Mouse (Mus musculus) megakaryocyte, embryonic 14.5 days (primary cell): Measurements from ENCODE around the gene Fbxw4. TPM values are rescaled to one million over a fixed set of nuclear protein-coding genes. Genes with fewer than 3 reads are reported as not detected.

ENCODE experiments used
- H3K27me3 ChIP-seq: replicated peaks from 2 replicates; pipeline ENCODE3; 2012; ENCODE audit warnings: inconsistent platforms
- H3K36me3 ChIP-seq: replicated peaks from 2 replicates; pipeline ENCODE3; 2012; ENCODE audit warnings: low read length, inconsistent platforms, mixed read lengths
- H3K4me1 ChIP-seq: 2 replicates; pipeline ENCODE4 v1.6.1; 2012; ENCODE audit warnings: inconsistent platforms
- H3K4me3 ChIP-seq: replicated peaks from 2 replicates; pipeline ENCODE3; 2012; ENCODE audit warnings: moderate library complexity, mild to moderate bottlenecking, inconsistent platforms
- H3K9me3 ChIP-seq: 2 replicates; pipeline ENCODE4 v1.6.1; 2012; ENCODE audit warnings: inconsistent platforms
- FLI1 ChIP-seq: IDR thresholded peaks from 2 replicates; pipeline ENCODE4 v1.6.1; 2012; ENCODE audit warnings: low read length, inconsistent platforms, mixed read lengths
- GATA1 ChIP-seq: IDR thresholded peaks from 3 replicates; pipeline ENCODE4 v1.6.1; 2012; ENCODE audit warnings: mixed read lengths, low read length, inconsistent platforms, borderline replicate concordance
- polyA plus RNA-seq: library from polyadenylated mRNA; stranded (reverse); fragments of >175 nt; gene quantifications from 2 replicates; pipeline ENCODE4 v1.2.3, GENCODE M21; 2012; ENCODE audit warnings: low replicate concordance; ENCODE audit not compliant: insufficient read depth

Fbxw4 gene
- polyA plus RNA-seq, 1 experiment: 14.3 TPM

DNA sequence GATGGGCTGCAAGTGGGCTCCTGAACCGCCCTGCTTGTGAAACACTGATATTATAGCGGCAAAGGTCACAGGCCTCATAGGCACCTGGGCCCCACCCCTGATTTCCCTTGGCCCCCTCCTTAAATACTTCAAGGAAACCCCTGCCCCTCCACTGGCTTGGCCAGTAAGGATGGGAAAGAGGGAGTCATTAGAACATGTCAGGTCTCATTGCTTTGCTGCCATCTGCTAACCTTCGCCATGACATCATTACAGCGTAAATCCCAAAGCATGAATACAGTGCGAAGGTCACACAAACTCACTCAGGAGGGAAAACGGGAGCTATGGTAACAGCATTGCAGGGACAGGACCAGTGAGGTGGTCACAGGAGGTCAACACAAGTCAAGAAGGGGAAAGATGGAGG, 63.7 kb downstream of the Fbxw4 start:
- H3K4me3 ChIP-seq: no peak overlapping the region
- H3K36me3 ChIP-seq: peaks cover 50% of the 10 kb centered on the region
- peaks cover 15% of the 10 kb centered on the region for H3K9me3 ChIP-seq
- H3K27me3 ChIP-seq: peaks cover 2% of the 10 kb centered on the region
- TF ChIP-seq GATA1: no peak
- TF ChIP-seq FLI1: no peak
- H3K4me1 ChIP-seq: peaks cover 33% of the 10 kb centered on the region

DNA sequence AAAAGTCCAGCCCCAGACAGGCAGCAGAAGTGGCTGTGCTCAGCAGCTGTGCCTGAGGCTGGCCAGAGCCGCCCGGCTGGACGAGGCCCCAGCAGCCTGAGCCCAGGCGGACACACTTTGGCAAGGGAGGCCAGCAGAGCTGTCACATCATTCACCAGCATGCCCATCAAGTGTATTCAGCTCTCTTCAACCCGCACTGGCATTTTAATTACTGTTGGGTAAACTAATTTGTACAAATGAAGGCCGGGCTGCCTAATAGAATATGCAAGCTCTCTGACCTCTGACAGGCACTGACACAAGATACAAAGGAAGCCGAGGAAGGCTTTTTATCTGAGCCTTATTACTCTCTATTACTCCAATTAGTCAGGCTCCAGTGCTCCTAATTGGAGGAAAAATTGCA, 64.1 kb downstream of the Fbxw4 start:
- Histone ChIP-seq H3K27me3 (peaks cover 2% of the 10 kb centered on the region), H3K36me3 (peaks cover 48% of the 10 kb centered on the region), H3K4me1 (peaks cover 30% of the 10 kb centered on the region), H3K4me3 (no peak overlapping the region), H3K9me3 (peaks cover 15% of the 10 kb centered on the region)
- no peak for TF ChIP-seq FLI1
- no peak for TF ChIP-seq GATA1

DNA sequence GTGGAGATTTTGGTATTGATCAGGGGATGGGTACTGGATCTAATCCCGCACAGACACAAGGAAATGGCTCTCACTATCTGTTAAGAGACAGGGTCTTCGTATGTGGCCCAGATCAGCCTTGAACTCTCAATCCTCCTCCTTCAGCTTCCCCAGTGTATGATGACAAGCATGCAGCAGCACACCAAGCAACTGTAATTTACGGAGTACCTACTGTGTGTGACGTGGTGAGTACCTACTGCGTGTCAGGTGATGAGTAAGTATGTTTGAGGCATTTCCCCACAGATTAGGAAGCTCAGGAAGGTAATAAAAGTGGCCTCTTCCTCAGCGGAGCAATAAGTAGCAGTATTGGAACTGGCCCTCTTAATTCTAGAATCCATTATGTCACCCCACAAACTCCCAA, 64.6 kb downstream of the Fbxw4 start:
- H3K9me3 ChIP-seq: peaks cover 15% of the 10 kb centered on the region
- H3K36me3 ChIP-seq: peaks cover 48% of the 10 kb centered on the region
- H3K4me3 ChIP-seq: no peak overlapping the region
- H3K4me1 ChIP-seq: peaks cover 29% of the 10 kb centered on the region
- TF ChIP-seq GATA1 (no peak), FLI1 (no peak)
- peaks cover 2% of the 10 kb centered on the region for H3K27me3 ChIP-seq

DNA sequence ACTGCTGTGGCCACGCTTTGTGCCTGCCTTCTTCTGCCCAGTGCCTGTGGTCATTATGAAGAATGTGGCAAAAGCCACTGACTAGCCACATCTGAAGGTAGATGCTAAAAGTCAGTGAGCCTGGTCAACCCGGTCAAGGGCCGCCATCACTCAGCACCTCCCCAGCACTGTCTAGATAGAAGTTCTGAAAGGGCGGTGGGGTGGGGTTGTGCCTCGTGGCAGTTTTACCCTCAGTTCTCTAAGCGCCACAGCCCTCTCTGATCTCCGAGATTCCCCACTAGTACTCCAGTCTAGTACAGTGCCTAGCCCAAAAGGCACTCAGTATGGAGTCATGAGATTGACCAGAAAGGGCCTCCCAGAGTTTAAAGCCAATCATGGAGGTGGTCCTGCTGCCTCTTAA, 66.0 kb downstream of the Fbxw4 start:
- H3K36me3 ChIP-seq: peaks cover 38% of the 10 kb centered on the region
- H3K4me3 ChIP-seq: no peak overlapping the region
- peaks cover 15% of the 10 kb centered on the region for H3K9me3 ChIP-seq
- H3K4me1 ChIP-seq: peaks cover 26% of the 10 kb centered on the region
- no peaks in the 10 kb centered on the region for H3K27me3 ChIP-seq
- no peak for TF ChIP-seq GATA1
- no peak for TF ChIP-seq FLI1

DNA sequence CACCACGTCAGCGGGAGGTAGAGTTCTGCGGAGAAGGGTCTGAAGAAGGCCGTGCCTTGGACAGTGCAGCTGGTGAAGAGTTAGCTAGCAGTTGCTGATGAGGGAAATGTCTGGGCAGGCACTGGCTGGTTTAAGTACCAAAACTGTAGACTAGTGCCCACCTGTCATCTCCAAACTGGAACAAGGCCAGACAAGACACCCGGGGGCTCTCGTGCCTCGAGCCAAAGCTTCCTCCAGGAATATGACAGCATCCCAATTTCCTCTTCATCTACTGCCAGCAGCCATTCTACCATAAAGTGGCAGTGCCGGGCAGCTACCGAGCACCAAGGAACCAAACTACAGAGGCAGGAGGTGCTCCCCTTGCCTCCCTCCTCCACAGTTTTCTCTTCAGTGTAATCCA, 67.2 kb downstream of the Fbxw4 start:
- Histone ChIP-seq H3K36me3 (peaks cover 44% of the 10 kb centered on the region), H3K4me3 (no peak overlapping the region), H3K27me3 (no peaks in the 10 kb centered on the region), H3K4me1 (peaks cover 17% of the 10 kb centered on the region), H3K9me3 (peaks cover 15% of the 10 kb centered on the region)
- TF ChIP-seq FLI1 (no peak), GATA1 (no peak)

DNA sequence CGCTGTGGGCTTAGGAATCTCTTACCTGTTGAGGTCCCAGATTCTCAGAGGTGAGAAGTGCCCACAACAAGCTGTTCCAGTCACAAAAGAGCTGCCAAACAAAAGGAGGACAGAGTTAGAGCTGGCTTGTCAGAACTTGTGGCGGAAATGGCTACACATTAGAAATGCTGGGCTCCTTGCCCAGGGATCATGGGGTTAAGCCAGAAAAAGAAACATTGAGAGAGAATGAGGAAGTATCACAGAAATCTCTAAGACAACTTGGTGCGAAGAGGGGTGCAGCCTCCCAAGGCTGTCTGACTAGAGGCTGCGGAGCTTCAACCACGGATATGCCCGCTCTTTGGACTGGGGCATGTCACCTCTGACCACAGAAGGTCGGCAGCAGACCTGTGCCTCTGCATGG, 68.4 kb downstream of the Fbxw4 start:
- peaks cover 15% of the 10 kb centered on the region for H3K9me3 ChIP-seq
- H3K4me3 ChIP-seq: peak overlapping the region; percentile 35
- TF ChIP-seq GATA1 (no peak), FLI1 (no peak)
- peaks cover 2% of the 10 kb centered on the region for H3K27me3 ChIP-seq
- H3K4me1 ChIP-seq: peaks cover 14% of the 10 kb centered on the region
- H3K36me3 ChIP-seq: peaks cover 50% of the 10 kb centered on the region

DNA sequence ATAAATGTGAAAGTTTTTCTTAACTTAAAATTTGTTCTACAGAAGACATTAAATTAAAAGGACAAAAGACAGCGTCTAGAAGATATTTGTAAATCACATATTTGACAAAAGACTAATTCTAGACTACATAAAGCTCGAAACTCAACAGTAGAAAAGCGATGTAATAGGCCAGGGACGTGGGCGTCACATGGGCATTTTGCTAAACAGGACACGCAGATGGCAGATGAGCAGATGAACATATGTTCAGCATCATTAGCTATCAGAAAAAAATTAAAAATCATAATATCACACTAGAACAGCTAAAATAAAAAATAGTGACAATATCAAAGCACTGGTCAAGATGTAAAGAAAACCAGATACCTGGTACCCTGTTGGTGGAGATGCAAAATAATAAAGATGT, 70.4 kb downstream of the Fbxw4 start:
- H3K27me3 ChIP-seq: peaks cover 2% of the 10 kb centered on the region
- TF ChIP-seq FLI1: no peak
- TF ChIP-seq GATA1: no peak
- peaks cover 6% of the 10 kb centered on the region for H3K9me3 ChIP-seq
- no peak overlapping the region for H3K4me3 ChIP-seq
- H3K36me3 ChIP-seq: peaks cover 41% of the 10 kb centered on the region
- H3K4me1 ChIP-seq: peaks cover 23% of the 10 kb centered on the region

DNA sequence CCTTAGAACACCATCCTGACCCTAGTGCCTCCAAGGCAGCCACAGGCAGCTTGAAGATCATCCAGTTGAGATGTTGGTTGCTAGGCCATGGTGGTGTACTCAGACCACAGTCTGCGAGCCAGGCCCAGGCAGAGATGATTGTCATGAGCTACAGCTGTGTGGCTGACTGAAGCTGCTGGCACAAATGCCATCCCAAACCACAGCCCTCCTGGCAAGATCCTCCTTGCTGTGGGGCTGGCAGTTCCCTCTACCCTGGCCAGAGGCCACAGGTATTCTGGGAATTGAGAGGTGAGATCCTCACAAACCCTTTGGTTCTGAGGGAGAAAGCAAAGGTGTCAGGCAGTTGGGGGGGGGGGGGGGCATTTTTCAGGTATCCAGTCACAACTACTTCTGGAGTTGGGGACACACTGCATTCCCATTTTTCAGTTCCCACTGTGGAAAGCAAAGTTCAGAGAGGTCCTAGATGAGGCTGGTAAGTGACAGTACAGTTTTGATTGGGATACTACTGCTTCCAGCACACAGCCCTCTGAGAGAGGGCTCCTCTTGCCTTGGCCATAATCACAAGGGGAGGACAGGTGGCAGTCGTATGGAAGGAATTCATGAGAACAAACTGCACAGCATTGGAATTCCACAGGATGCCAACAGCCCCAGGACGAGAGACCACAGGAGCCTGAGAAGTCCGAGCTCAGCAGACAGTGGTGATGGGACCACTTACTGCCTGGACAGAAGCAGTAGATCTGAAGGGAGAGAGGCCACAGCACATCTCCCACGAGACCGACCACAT, 72.4 kb downstream of the Fbxw4 start:
- Histone ChIP-seq H3K4me1 (peaks cover 24% of the 10 kb centered on the region), H3K4me3 (no peak overlapping the region), H3K27me3 (peaks cover 2% of the 10 kb centered on the region), H3K9me3 (no peaks in the 10 kb centered on the region), H3K36me3 (peaks cover 44% of the 10 kb centered on the region)
- TF ChIP-seq GATA1 (no peak), FLI1 (no peak)

DNA sequence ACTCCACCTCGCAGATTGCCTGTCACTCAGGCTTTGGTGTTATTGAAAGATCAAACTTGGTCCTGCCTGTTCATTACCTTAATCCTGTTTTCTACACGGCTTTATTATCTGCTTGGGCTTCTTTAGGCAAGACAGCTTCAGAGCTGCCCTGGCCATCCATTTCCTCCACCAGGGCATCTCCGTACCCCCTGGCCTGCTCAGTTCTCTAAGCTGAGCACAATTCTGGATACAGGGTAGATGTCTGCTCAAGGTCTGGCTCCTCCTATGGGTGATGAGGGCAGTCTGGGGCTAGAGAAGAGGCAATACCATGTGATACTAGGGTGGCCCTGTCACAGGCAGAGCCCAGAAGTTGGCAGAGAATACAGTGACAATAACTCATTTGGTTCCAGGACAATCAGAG, 73.3 kb downstream of the Fbxw4 start:
- Histone ChIP-seq H3K9me3 (no peaks in the 10 kb centered on the region), H3K36me3 (peaks cover 48% of the 10 kb centered on the region), H3K4me1 (peaks cover 17% of the 10 kb centered on the region), H3K4me3 (no peak overlapping the region), H3K27me3 (peaks cover 2% of the 10 kb centered on the region)
- TF ChIP-seq FLI1: no peak
- no peak for TF ChIP-seq GATA1

DNA sequence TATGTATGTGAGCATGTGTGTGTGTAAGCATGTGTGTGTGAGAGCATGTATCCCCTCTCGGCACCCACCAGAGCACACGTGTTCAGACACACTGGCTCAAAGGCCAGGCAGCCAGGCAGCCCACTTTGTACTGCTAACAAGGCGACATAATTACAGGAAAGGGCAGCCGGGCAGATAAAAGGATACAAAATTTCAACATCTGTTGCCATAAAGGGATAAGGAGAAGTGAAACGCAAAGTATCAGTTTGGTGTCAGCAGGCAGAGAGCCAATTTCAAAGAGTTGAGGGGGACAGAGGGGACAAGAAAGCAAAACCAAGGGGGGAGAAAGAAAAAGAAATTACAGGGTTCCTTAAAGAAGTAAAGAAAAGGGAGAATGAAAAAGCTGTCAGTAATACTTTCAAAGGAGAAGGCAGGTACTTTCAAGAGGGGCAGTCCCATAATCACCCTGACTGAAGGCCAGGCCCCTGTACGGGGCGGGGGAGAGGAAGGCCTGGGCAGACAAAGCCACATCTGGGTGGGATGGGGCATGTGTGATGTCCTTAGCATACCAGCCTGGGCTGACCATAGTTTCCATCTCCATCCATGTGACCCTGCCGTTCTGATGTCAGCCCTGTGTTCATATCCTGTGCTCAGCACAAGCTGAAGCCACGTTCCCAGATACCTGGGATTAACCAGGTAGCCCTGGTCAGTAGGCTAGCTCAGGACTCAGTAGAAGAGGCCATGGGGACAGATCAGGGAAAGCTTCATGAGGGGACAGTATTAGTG, 75.1 kb downstream of the Fbxw4 start:
- peak overlapping the region; percentile 51 for H3K4me3 ChIP-seq
- H3K4me1 ChIP-seq: peaks cover 12% of the 10 kb centered on the region
- peaks cover 59% of the 10 kb centered on the region for H3K36me3 ChIP-seq
- no peak for TF ChIP-seq FLI1
- H3K9me3 ChIP-seq: 0 out of 2 replicates have a peak, but pooled peaks cover 3% of the 10 kb centered on the region
- H3K27me3 ChIP-seq: peaks cover 2% of the 10 kb centered on the region
